Mouse (Mus musculus) CH12.LX (cell line): ENCODE results near the gene Cyp1a1. TPM values are rescaled to one million over a fixed set of nuclear protein-coding genes. Genes with fewer than 3 reads are reported as not detected.

Source experiments
- DNase-seq: peaks from one replicate; pipeline ENCODE4 v3.0.0-alpha.2; 2013; ENCODE audit errors: extremely low read depth
- H3K27ac ChIP-seq: 2 replicates; pipeline ENCODE4 v1.5.1; 2012; ENCODE audit warnings: low read depth, mild to moderate bottlenecking, control low read depth, moderate library complexity; ENCODE audit not compliant: insufficient read depth
- H3K27me3 ChIP-seq: replicated peaks from 2 replicates; pipeline ENCODE3; 2012; ENCODE audit warnings: inconsistent platforms
- H3K36me3 ChIP-seq, 2 experiments: replicated peaks in 1 of 2; 2 replicates each; pipeline versions ENCODE3 to v1.6.1; 2012; ENCODE audit warnings: inconsistent platforms in 1 of 2, low read length in 1 of 2, mild to moderate bottlenecking in 1 of 2, mixed read lengths in 1 of 2, moderate library complexity in 1 of 2; ENCODE audit not compliant: control insufficient read depth in 1 of 2, insufficient read depth in 1 of 2
- H3K4me1 ChIP-seq, 2 experiments: 2 replicates each; pipeline ENCODE4 v1.6.1; 2012; ENCODE audit warnings: inconsistent platforms in 1 of 2, moderate library complexity in 1 of 2; ENCODE audit not compliant: insufficient read depth in 2 of 2, control insufficient read depth in 1 of 2
- H3K4me2 ChIP-seq: 2 replicates; pipeline ENCODE4 v1.6.1; 2012; ENCODE audit warnings: low read depth, mild to moderate bottlenecking, control low read depth; ENCODE audit not compliant: poor library complexity, insufficient read depth, severe bottlenecking
- H3K4me3 ChIP-seq, 3 experiments: fragments of 150-350 bp in 1 of 3; sonication (generic) in 1 of 3; replicated peaks in 1 of 3; 2 replicates each; pipeline versions ENCODE3 to v1.5.1; 2011 to 2012; ENCODE audit warnings: low read depth in 2 of 3, low read length in 2 of 3, mild to moderate bottlenecking in 2 of 3, moderate library complexity in 2 of 3, control low read depth in 1 of 3, improper control_type of control experiment in 1 of 3, inconsistent platforms in 1 of 3, mixed read lengths in 1 of 3; ENCODE audit not compliant: poor library complexity in 1 of 3
- H3K79me2 ChIP-seq: replicated peaks from 2 replicates; pipeline ENCODE4 v1.6.1; 2012; ENCODE audit warnings: mild to moderate bottlenecking, moderate library complexity; ENCODE audit not compliant: control insufficient read depth, poor library complexity, insufficient read depth, severe bottlenecking; ENCODE audit errors: extremely low read depth
- H3K9ac ChIP-seq: 2 replicates; pipeline ENCODE4 v1.6.1; 2012; ENCODE audit warnings: low read depth, mild to moderate bottlenecking, control low read depth, moderate library complexity; ENCODE audit not compliant: insufficient read depth
- H3K9me3 ChIP-seq: replicated peaks from 2 replicates; pipeline ENCODE3; 2012; ENCODE audit warnings: low read length, inconsistent platforms, mixed read lengths
- MAZ ChIP-seq: IDR thresholded peaks from 2 replicates; pipeline ENCODE4 v1.6.1; 2012; ENCODE audit warnings: low read depth, mild to moderate bottlenecking, inconsistent platforms, low read length, improper control_type of control experiment, moderate library complexity
- POLR2A ChIP-seq: IDR thresholded peaks from 2 replicates; pipeline ENCODE4 v1.6.1; 2011; ENCODE audit warnings: low read depth, mild to moderate bottlenecking, improper control_type of control experiment, low read length
- dilution Hi-C: fragments of 300-500 bp; cut with MboI; formaldehyde crosslinking; loops from 2 replicates; pipeline ENCODE4 v1.14.3; 2020; ENCODE audit warnings: low sequenced_read_pairs; ENCODE audit not compliant: extremely low pct_unique_long_range_greater_than_20kb, extremely low pct_ligation_motif_present
- in situ Hi-C: fragments of 300-500 bp; cut with MboI; formaldehyde crosslinking; loops from 3 replicates; pipeline ENCODE4 v1.14.3; 2019; ENCODE audit warnings: low sequenced_read_pairs, low pct_ligation_motif_present, low pct_unique_long_range_greater_than_20kb, mixed read lengths
- polyA plus RNA-seq: library from polyadenylated mRNA; unstranded; fragments of >175 nt; gene quantifications from 2 replicates; pipeline ENCODE4 v1.2.1, GENCODE M21; 2012; ENCODE audit warnings: low read depth; ENCODE audit not compliant: insufficient read length
- total RNA-seq, 2 experiments: library from RNA; depleted of rRNA; stranded (reverse); fragments of 300-350 nt in 1 of 2; fragments of >200 nt in 1 of 2; gene quantifications; 2 replicates each; pipeline ENCODE4 v1.2.3; 2012 to 2014

Cyp1a1 gene
- total and polyA plus RNA-seq, 3 experiments = 0.11 to 0.13 TPM; not detected in 1

DNA sequence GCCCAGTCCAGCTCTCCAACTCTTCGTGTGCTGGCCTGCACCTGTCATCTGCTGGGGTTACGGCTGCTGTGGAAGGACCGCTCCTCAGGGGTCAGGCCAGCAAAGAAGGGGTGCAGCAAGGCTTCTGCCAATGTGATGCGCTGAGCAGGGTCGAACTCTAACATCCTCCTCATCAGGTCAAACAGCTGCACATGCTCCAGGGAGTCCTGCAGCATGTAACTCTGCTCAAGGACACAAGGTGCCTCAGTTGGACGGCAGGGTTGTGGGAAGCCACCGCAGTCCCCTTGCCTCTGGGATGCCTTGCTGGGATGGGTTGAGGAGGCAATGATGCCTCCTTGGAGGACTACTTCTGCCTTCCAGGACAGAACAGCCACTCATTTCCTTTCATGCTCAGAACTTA lies 63.2 kb downstream of the Cyp1a1 start:
- Histone ChIP-seq H3K27me3 (no peaks in the 10 kb centered on the region), H3K4me2 (no peak overlapping the region), H3K36me3 (peaks cover 97 to 100% of the 10 kb centered on the region in 2 experiments), H3K4me1 (peaks cover 2 to 8% of the 10 kb centered on the region in 2 experiments; a peak in 3 of 4 replicates), H3K9me3 (peaks cover 4% of the 10 kb centered on the region), H3K4me3 (no peak overlapping the region), H3K79me2 (no peaks in the 10 kb centered on the region), H3K27ac (no peak overlapping the region; the same call in 1 of the 2 replicates), H3K9ac (no peak overlapping the region)
- no peak for DNase-seq
- in situ Hi-C loops = loop anchor here (5.0 kb wide), 1 partner anchor 84 kb away; no protein-coding TSS in a partner anchor
- TF ChIP-seq MAZ (no peak), POLR2A (peak; percentile 17; the same call in 1 of the 2 replicates)
- dilution Hi-C loops = no loop called here

Other genes with a start within 250 kb of the Cyp1a1 start
- 39.6 and 50.3 TPM in 2 replicates for gene Ppcdc, start 247.8 kb upstream of the Cyp1a1 start, total RNA-seq (2012; rRNA removed)
- gene Ppcdc, start 247.8 kb upstream of the Cyp1a1 start, total RNA-seq (2014; rRNA removed) = 44.1 and 44.9 TPM in 2 replicates
- 36.2 and 38.8 TPM in 2 replicates for gene Ppcdc, start 247.8 kb upstream of the Cyp1a1 start, polyA plus RNA-seq
- gene Scamp5, start 219.9 kb upstream of the Cyp1a1 start, total RNA-seq (2012; rRNA removed) = 2.1 and 2.7 TPM in 2 replicates
- gene Scamp5, start 219.9 kb upstream of the Cyp1a1 start, total RNA-seq (2014; rRNA removed) = 0.34 and 0.54 TPM in 2 replicates
- gene Scamp5, start 219.9 kb upstream of the Cyp1a1 start, polyA plus RNA-seq = 0.48 and 0.99 TPM in 2 replicates
- 0.21 TPM in 1 of 2 replicates, not detected in the other for gene Rpp25, start 183.9 kb upstream of the Cyp1a1 start, total RNA-seq (2012; rRNA removed)
- gene Rpp25, start 183.9 kb upstream of the Cyp1a1 start, total RNA-seq (2014; rRNA removed) = not detected in 2 replicates
- gene Rpp25, start 183.9 kb upstream of the Cyp1a1 start, polyA plus RNA-seq = not detected in 2 replicates
- 179 and 203 TPM in 2 replicates for gene Cox5a, start 166.7 kb upstream of the Cyp1a1 start, total RNA-seq (2012; rRNA removed)
- gene Cox5a, start 166.7 kb upstream of the Cyp1a1 start, total RNA-seq (2014; rRNA removed) = 229 and 257 TPM in 2 replicates
- gene Cox5a, start 166.7 kb upstream of the Cyp1a1 start, polyA plus RNA-seq = 255 and 279 TPM in 2 replicates
- gene Fam219b, start 150.4 kb upstream of the Cyp1a1 start, total RNA-seq (2012; rRNA removed) = 10.6 and 11.8 TPM in 2 replicates
- gene Fam219b, start 150.4 kb upstream of the Cyp1a1 start, total RNA-seq (2014; rRNA removed) = 8.3 and 9.3 TPM in 2 replicates
- 9.2 and 10.2 TPM in 2 replicates for gene Fam219b, start 150.4 kb upstream of the Cyp1a1 start, polyA plus RNA-seq
- gene Mpi, start 135.2 kb upstream of the Cyp1a1 start, total RNA-seq (2012; rRNA removed) = 28.6 and 33.2 TPM in 2 replicates
- gene Mpi, start 135.2 kb upstream of the Cyp1a1 start, total RNA-seq (2014; rRNA removed) = 28.2 and 29.0 TPM in 2 replicates
- gene Mpi, start 135.2 kb upstream of the Cyp1a1 start, polyA plus RNA-seq = 36.7 and 37.3 TPM in 2 replicates
- gene Scamp2, start 127.0 kb upstream of the Cyp1a1 start, total RNA-seq (2012; rRNA removed) = 52.2 and 60.9 TPM in 2 replicates
- 38.6 and 46.4 TPM in 2 replicates for gene Scamp2, start 127.0 kb upstream of the Cyp1a1 start, total RNA-seq (2014; rRNA removed)
- gene Scamp2, start 127.0 kb upstream of the Cyp1a1 start, polyA plus RNA-seq = 77.2 and 91.6 TPM in 2 replicates
- gene Ulk3, start 98.5 kb upstream of the Cyp1a1 start, total RNA-seq (2012; rRNA removed) = 10.5 and 11.4 TPM in 2 replicates
- gene Ulk3, start 98.5 kb upstream of the Cyp1a1 start, total RNA-seq (2014; rRNA removed) = 1.8 and 2.6 TPM in 2 replicates
- gene Ulk3, start 98.5 kb upstream of the Cyp1a1 start, polyA plus RNA-seq = 10.0 and 11.8 TPM in 2 replicates
- not detected in 2 replicates for gene Cplx3, start 81.6 kb upstream of the Cyp1a1 start, total RNA-seq (2012; rRNA removed)
- not detected in 2 replicates for gene Cplx3, start 81.6 kb upstream of the Cyp1a1 start, total RNA-seq (2014; rRNA removed)
- gene Cplx3, start 81.6 kb upstream of the Cyp1a1 start, polyA plus RNA-seq = 0.09 TPM in 1 of 2 replicates, not detected in the other
- 0.08 TPM in 1 of 2 replicates, not detected in the other for gene Lman1l, start 67.2 kb upstream of the Cyp1a1 start, total RNA-seq (2012; rRNA removed)
- gene Lman1l, start 67.2 kb upstream of the Cyp1a1 start, total RNA-seq (2014; rRNA removed) = not detected in 2 replicates
- gene Lman1l, start 67.2 kb upstream of the Cyp1a1 start, polyA plus RNA-seq = 0.19 and 0.29 TPM in 2 replicates
- gene Csk, start 34.3 kb upstream of the Cyp1a1 start, total RNA-seq (2012; rRNA removed) = 111 and 122 TPM in 2 replicates
- 111 and 125 TPM in 2 replicates for gene Csk, start 34.3 kb upstream of the Cyp1a1 start, total RNA-seq (2014; rRNA removed)
- gene Csk, start 34.3 kb upstream of the Cyp1a1 start, polyA plus RNA-seq = 139 and 153 TPM in 2 replicates
- not detected in 2 replicates for gene Cyp1a2, start 4.2 kb upstream of the Cyp1a1 start, total RNA-seq (2012; rRNA removed)
- not detected in 2 replicates for gene Cyp1a2, start 4.2 kb upstream of the Cyp1a1 start, total RNA-seq (2014; rRNA removed)
- not detected in 2 replicates for gene Cyp1a2, start 4.2 kb upstream of the Cyp1a1 start, polyA plus RNA-seq
- 9.6 and 10.6 TPM in 2 replicates for gene Edc3, start 20.6 kb downstream of the Cyp1a1 start, total RNA-seq (2012; rRNA removed)
- 10.9 and 13.6 TPM in 2 replicates for gene Edc3, start 20.6 kb downstream of the Cyp1a1 start, total RNA-seq (2014; rRNA removed)
- gene Edc3, start 20.6 kb downstream of the Cyp1a1 start, polyA plus RNA-seq = 24.1 and 27.9 TPM in 2 replicates
- gene Clk3, start 77.9 kb downstream of the Cyp1a1 start, total RNA-seq (2012; rRNA removed) = 39.9 and 46.7 TPM in 2 replicates
- gene Clk3, start 77.9 kb downstream of the Cyp1a1 start, total RNA-seq (2014; rRNA removed) = 69.0 and 87.7 TPM in 2 replicates
- gene Clk3, start 77.9 kb downstream of the Cyp1a1 start, polyA plus RNA-seq = 62.4 and 67.9 TPM in 2 replicates
- 33.4 and 33.8 TPM in 2 replicates for gene Arid3b, start 148.9 kb downstream of the Cyp1a1 start, total RNA-seq (2012; rRNA removed)
- 14.2 and 16.7 TPM in 2 replicates for gene Arid3b, start 148.9 kb downstream of the Cyp1a1 start, total RNA-seq (2014; rRNA removed)
- 75.9 and 105 TPM in 2 replicates for gene Arid3b, start 148.9 kb downstream of the Cyp1a1 start, polyA plus RNA-seq
- gene Ubl7, start 223.1 kb downstream of the Cyp1a1 start, total RNA-seq (2012; rRNA removed) = 31.2 and 37.3 TPM in 2 replicates
- 19.9 and 24.7 TPM in 2 replicates for gene Ubl7, start 223.1 kb downstream of the Cyp1a1 start, total RNA-seq (2014; rRNA removed)
- 73.3 and 81.1 TPM in 2 replicates for gene Ubl7, start 223.1 kb downstream of the Cyp1a1 start, polyA plus RNA-seq